Mouse (Mus musculus) embryonic fibroblast, embryonic 13.5 days (primary cell): ENCODE data around the gene Grin2a.

Experiments used
- CTCF ChIP-seq: IDR thresholded peaks from 2 replicates; pipeline ENCODE4 v1.5.1; 2011; ENCODE audit warnings: mild to moderate bottlenecking, control low read depth, low read length, moderate library complexity, borderline replicate concordance; ENCODE audit not compliant: insufficient read depth
- POLR2A ChIP-seq: IDR thresholded peaks from 2 replicates; pipeline ENCODE4 v1.6.1; 2011; ENCODE audit warnings: low read depth, mild to moderate bottlenecking, control low read depth, low read length, moderate library complexity

DNA sequence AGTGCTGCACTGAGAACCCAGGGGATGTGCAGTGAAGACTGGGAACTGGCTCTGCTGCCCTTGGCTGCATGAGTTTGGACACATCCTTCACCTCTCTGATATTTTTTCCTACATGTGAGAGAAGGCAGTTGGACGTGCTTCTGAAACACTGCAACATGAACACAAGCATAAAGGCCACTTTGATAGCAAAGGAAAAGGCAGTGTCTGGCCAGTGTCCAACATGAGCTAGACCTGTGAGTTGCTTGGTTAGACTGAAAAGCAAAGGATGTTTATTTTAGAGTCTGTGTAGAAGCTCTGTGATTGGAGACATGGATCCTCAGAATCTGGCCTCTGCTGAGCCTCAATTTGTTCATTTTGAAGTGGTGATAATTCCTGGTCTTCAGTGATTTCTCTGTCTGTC, 195.1 kb downstream of the Grin2a start:
- no peak for TF ChIP-seq POLR2A
- no peak for TF ChIP-seq CTCF
